Mouse (Mus musculus): ENCODE measurements around the gene Mst1. TPM values are rescaled to one million over a fixed set of nuclear protein-coding genes. Genes with fewer than 3 reads are reported as not detected.
A peak's percentile ranks its signal among the peaks of the same experiment; 100 is the strongest.

The Mst1 gene
- polyA plus RNA-seq (2014; fragmentation: Nextera tagmentation; extraction: Ambion mirVana), result 1.4 and 1.8 TPM in 2 replicates

DNA sequence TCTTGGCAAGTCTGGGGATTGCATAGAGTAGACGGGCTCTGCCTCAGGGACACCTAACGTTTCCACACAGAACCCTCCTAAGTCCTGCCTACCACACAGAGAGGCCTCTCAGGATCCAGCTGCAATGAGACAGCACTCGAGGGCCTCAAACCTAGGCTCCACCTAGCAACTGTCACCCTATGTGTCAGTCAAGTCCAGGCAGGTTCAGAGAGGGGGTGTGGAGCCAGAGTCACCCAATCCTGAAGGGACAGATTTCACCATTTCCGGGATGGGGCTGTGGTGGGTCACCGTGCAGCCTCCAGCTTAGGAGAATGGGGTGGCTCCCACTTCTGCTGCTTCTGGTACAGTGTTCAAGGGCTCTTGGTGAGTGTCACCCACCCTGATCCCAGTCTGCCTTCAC is at the start of gene Mst1:
TSS of gene Mst1 (plus strand) at position 269 of the 400 bp plus-strand sequence.
- Histone ChIP-seq H3K4me3 (ENCODE audit: low read depth, low read length) (peak within 1 kb of the TSS; percentile 71), H3K4me2 (peak within 1 kb of the TSS; percentile 90), H3K36me3 (ENCODE audit: control insufficient read depth, insufficient read depth, low read length) (peaks cover 4% of the 10 kb centered on the region), H3K9me3 (replicated peaks; ENCODE audit: control insufficient read depth, low read length) (no peaks in the 10 kb centered on the region), H3K4me1 (ENCODE audit: control insufficient read depth, insufficient read depth, low read length) (peaks cover 13% of the 10 kb centered on the region; the same call in 1 of the 2 replicates), H3K27ac (ENCODE audit: low read depth, low read length) (peak within 1 kb of the TSS; percentile 92), H3K9ac (ENCODE audit: low read depth, low read length) (peak within 1 kb of the TSS; percentile 88), H3K27me3 (ENCODE audit: control insufficient read depth, insufficient read depth, low read length) (peaks cover 38% of the 10 kb centered on the region)
- ATAC-seq (replicated peaks; ENCODE audit: insufficient number of reproducible peaks, low FRiP score, low TSS enrichment), result peak; percentile 73
- 63% methylated on average over 5 of the region's 5 CpGs for WGBS (ENCODE audit: insufficient replicate concordance)

GRCm38 (mm10) chr9:108032126-108032525 is 48.1 kb upstream of the Mst1 start:
- Histone ChIP-seq H3K4me1 (ENCODE audit: control insufficient read depth, insufficient read depth, low read length) (no peaks in the 10 kb centered on the region), H3K27me3 (ENCODE audit: control insufficient read depth, insufficient read depth, low read length) (no peaks in the 10 kb centered on the region), H3K4me2 (no peak overlapping the region), H3K27ac (ENCODE audit: low read depth, low read length) (no peak overlapping the region), H3K9ac (ENCODE audit: low read depth, low read length) (no peak overlapping the region), H3K9me3 (replicated peaks; ENCODE audit: control insufficient read depth, low read length) (no peaks in the 10 kb centered on the region), H3K4me3 (ENCODE audit: low read depth, low read length) (no peak overlapping the region), H3K36me3 (ENCODE audit: control insufficient read depth, insufficient read depth, low read length) (peaks cover 27% of the 10 kb centered on the region)
- WGBS (ENCODE audit: insufficient replicate concordance), result 84% methylated on average over 5 of the region's 5 CpGs
- ATAC-seq (replicated peaks; ENCODE audit: insufficient number of reproducible peaks, low FRiP score, low TSS enrichment), result no peak

DNA sequence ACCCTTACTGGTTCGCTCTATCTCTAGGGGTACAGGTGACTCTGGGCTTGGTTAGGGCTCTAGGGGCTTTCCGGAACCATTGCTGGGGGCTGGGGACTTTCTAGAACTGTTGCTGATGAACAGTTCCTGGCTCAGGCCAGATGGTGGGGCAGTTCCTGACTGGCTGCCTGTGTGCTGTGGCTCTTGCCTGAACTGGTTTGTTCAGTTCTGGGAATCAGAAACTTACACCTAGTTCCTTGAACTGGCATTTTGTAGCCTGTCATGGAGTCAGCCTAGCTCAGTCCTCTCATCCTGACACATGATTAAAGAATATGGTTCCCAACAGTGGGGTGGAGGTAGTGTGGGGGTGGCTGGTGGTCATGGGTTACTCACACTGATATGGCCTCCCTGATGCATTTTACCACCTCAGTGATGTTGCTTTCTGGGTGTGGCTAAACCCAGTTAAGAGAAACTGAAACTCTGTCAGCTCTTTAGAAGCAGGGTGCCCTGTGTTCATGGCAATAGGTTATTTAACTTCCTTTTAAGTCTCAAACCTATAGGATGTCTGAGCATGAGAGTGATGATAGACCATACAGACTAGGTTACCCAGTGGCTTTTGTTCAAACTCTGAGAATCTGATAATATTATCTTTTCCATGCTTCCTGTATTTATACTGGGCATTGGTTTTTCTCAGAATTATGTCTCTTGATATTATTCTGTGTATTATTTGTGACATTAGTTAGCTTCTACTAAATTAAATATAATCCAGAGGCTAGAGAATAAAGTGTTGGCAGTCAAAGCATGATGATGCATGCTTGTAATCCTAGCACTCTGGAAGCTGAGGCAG is 44.7 kb upstream of the Mst1 start:
- H3K27me3 ChIP-seq (ENCODE audit: control insufficient read depth, insufficient read depth, low read length), result no peaks in the 10 kb centered on the region
- H3K4me3 ChIP-seq (ENCODE audit: low read depth, low read length), result no peak overlapping the region
- peaks cover 20% of the 10 kb centered on the region for H3K36me3 ChIP-seq (ENCODE audit: control insufficient read depth, insufficient read depth, low read length)
- no peaks in the 10 kb centered on the region for H3K9me3 ChIP-seq (replicated peaks; ENCODE audit: control insufficient read depth, low read length)
- H3K4me1 ChIP-seq (ENCODE audit: control insufficient read depth, insufficient read depth, low read length), result no peaks in the 10 kb centered on the region
- no peak for ATAC-seq (replicated peaks; ENCODE audit: insufficient number of reproducible peaks, low FRiP score, low TSS enrichment)
- no peak overlapping the region for H3K4me2 ChIP-seq
- no peak overlapping the region for H3K27ac ChIP-seq (ENCODE audit: low read depth, low read length)
- no peak overlapping the region for H3K9ac ChIP-seq (ENCODE audit: low read depth, low read length)
- WGBS (ENCODE audit: insufficient replicate concordance), result 94% methylated on average over 2 of the region's 2 CpGs

DNA sequence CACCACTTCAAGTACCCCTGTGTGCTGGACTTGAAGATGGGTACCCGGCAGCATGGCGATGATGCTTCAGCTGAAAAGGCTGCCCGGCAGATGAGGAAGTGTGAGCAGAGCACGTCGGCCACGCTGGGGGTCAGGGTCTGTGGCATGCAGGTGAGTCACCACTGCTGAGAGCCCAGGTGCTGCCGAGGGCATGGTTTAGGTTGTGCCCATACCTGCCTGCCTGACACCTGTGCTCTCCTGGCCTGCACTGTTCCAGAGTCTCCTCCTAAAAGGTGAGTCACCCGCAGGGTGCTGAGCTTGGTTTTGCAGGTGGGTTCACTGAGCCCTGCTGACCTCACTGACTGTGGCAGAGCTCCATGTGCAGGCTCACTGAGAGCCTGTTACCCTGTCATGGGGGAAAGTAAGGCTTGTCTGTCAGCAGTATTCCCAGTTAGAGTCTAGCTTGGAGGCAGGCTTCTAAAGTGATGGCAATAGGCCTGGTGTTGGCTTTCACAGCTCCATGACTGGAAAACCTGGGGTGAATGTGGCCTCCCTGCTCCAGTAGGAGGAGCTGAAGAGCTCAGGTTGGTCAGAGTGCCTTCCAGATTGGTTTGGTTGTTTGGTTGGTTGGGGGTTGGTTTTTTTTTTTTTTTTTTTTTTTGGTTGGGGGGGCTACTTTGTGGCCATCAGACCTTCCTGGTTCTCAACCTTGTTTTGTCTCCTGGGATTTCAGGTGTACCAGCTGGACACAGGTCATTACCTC is 35.3 kb upstream of the Mst1 start:
- no peaks in the 10 kb centered on the region for H3K9me3 ChIP-seq (replicated peaks; ENCODE audit: control insufficient read depth, low read length)
- peaks cover 22% of the 10 kb centered on the region for H3K4me1 ChIP-seq (ENCODE audit: control insufficient read depth, insufficient read depth, low read length)
- no peak overlapping the region for H3K4me2 ChIP-seq
- 95% methylated on average over 8 of the region's 8 CpGs for WGBS (ENCODE audit: insufficient replicate concordance)
- no peak overlapping the region for H3K9ac ChIP-seq (ENCODE audit: low read depth, low read length)
- ATAC-seq (replicated peaks; ENCODE audit: insufficient number of reproducible peaks, low FRiP score, low TSS enrichment), result no peak
- peaks cover 37% of the 10 kb centered on the region for H3K36me3 ChIP-seq (ENCODE audit: control insufficient read depth, insufficient read depth, low read length)
- H3K27ac ChIP-seq (ENCODE audit: low read depth, low read length), result no peak overlapping the region
- H3K4me3 ChIP-seq (ENCODE audit: low read depth, low read length), result no peak overlapping the region
- H3K27me3 ChIP-seq (ENCODE audit: control insufficient read depth, insufficient read depth, low read length), result no peaks in the 10 kb centered on the region

GRCm38 (mm10) chr9:108046582-108046981 is 33.7 kb upstream of the Mst1 start:
- H3K27ac ChIP-seq (ENCODE audit: low read depth, low read length), result no peak overlapping the region
- WGBS (ENCODE audit: insufficient replicate concordance), result 89% methylated on average over 4 of the region's 4 CpGs
- no peak for ATAC-seq (replicated peaks; ENCODE audit: insufficient number of reproducible peaks, low FRiP score, low TSS enrichment)
- H3K9ac ChIP-seq (ENCODE audit: low read depth, low read length), result peak overlapping the region; percentile 23; the same call in 1 of the 2 replicates
- peaks cover 31% of the 10 kb centered on the region for H3K36me3 ChIP-seq (ENCODE audit: control insufficient read depth, insufficient read depth, low read length)
- no peak overlapping the region for H3K4me2 ChIP-seq
- H3K4me1 ChIP-seq (ENCODE audit: control insufficient read depth, insufficient read depth, low read length), result peaks cover 22% of the 10 kb centered on the region
- no peak overlapping the region for H3K4me3 ChIP-seq (ENCODE audit: low read depth, low read length)
- no peaks in the 10 kb centered on the region for H3K9me3 ChIP-seq (replicated peaks; ENCODE audit: control insufficient read depth, low read length)
- H3K27me3 ChIP-seq (ENCODE audit: control insufficient read depth, insufficient read depth, low read length), result no peaks in the 10 kb centered on the region

DNA sequence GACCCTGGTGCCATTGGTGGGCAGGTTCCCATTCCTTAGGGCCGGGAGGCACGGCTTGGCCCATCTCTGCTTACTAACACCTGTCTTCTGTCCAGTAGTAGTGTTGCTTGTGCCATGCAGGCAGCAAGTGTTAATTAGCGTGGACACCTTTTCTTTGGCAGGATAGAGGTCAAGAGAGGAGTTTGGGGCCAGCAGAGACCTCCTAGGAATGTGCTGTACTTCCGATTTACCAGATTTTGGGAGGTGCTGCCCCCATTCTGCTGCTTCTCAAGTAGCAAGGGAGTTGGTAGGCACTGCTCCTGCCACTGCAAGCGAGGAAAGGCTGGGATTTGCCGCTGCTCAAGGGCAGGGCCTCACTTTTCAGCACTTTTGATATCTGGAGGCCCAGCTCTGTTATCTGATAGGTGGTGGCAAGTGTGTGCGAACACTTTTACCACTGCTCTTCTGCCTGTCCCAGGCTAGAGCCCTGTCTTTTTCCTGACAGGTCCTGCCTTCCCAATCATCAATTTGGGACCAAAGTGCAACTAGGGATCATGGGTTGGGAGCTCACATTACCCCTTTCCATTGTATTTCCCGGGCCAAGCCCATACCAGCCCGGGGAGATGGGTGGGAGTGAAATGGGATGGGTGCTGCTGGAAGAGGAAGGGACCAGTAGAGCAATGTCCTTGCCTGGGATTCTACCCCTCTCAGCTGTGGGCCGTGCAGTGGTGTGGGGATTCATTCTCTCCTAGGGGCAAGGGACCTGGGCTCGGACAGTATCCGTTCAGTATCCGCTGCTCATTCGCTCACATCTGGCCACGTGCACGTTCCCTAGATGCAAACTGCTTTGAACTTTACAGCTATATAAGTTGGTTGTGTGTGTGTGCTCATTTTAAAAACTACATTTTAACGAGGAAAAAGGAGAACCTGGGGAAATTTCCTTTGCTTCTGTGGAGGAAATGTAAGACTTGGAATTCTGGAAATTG is 32.4 kb upstream of the Mst1 start:
- Histone ChIP-seq H3K9ac (ENCODE audit: low read depth, low read length) (peak overlapping the region; percentile 59; the same call in 1 of the 2 replicates), H3K4me1 (ENCODE audit: control insufficient read depth, insufficient read depth, low read length) (peaks cover 25% of the 10 kb centered on the region), H3K4me2 (peak overlapping the region; percentile 73), H3K9me3 (replicated peaks; ENCODE audit: control insufficient read depth, low read length) (no peaks in the 10 kb centered on the region), H3K36me3 (ENCODE audit: control insufficient read depth, insufficient read depth, low read length) (peaks cover 26% of the 10 kb centered on the region), H3K27ac (ENCODE audit: low read depth, low read length) (peak overlapping the region; percentile 60), H3K27me3 (ENCODE audit: control insufficient read depth, insufficient read depth, low read length) (no peaks in the 10 kb centered on the region), H3K4me3 (ENCODE audit: low read depth, low read length) (peak overlapping the region; percentile 76)
- 36% methylated on average over 17 of the region's 17 CpGs for WGBS (ENCODE audit: insufficient replicate concordance)
- ATAC-seq (replicated peaks; ENCODE audit: insufficient number of reproducible peaks, low FRiP score, low TSS enrichment), result no peak

- Histone ChIP-seq H3K9ac (ENCODE audit: low read depth, low read length) (peak overlapping the region; percentile 59; the same call in 1 of the 2 replicates), H3K27me3 (ENCODE audit: control insufficient read depth, insufficient read depth, low read length) (no peaks in the 10 kb centered on the region), H3K9me3 (replicated peaks; ENCODE audit: control insufficient read depth, low read length) (no peaks in the 10 kb centered on the region), H3K36me3 (ENCODE audit: control insufficient read depth, insufficient read depth, low read length) (peaks cover 26% of the 10 kb centered on the region), H3K4me1 (ENCODE audit: control insufficient read depth, insufficient read depth, low read length) (peaks cover 32% of the 10 kb centered on the region), H3K27ac (ENCODE audit: low read depth, low read length) (peak overlapping the region; percentile 60), H3K4me3 (ENCODE audit: low read depth, low read length) (peak overlapping the region; percentile 76), H3K4me2 (peak overlapping the region; percentile 73)
- ATAC-seq (replicated peaks; ENCODE audit: insufficient number of reproducible peaks, low FRiP score, low TSS enrichment), result peak; percentile 8
- whole genome bisulfite sequencing (ENCODE audit: insufficient replicate concordance), result under 1% methylated on average over 19 of the region's 19 CpGs
Measured at GRCm38 (mm10) chr9:108048566-108048955, 31.7 kb upstream of the Mst1 start.

- Histone ChIP-seq H3K27me3 (ENCODE audit: control insufficient read depth, insufficient read depth, low read length) (no peaks in the 10 kb centered on the region), H3K4me1 (ENCODE audit: control insufficient read depth, insufficient read depth, low read length) (peaks cover 34% of the 10 kb centered on the region), H3K9me3 (replicated peaks; ENCODE audit: control insufficient read depth, low read length) (no peaks in the 10 kb centered on the region), H3K27ac (ENCODE audit: low read depth, low read length) (peak within 1 kb of the TSS; percentile 60), H3K4me2 (peak within 1 kb of the TSS; percentile 73), H3K36me3 (ENCODE audit: control insufficient read depth, insufficient read depth, low read length) (peaks cover 28% of the 10 kb centered on the region), H3K4me3 (ENCODE audit: low read depth, low read length) (peak within 1 kb of the TSS; percentile 76), H3K9ac (ENCODE audit: low read depth, low read length) (peak within 1 kb of the TSS; percentile 79)
- WGBS (ENCODE audit: insufficient replicate concordance), result under 1% methylated on average over 39 of the region's 39 CpGs
- peak; percentile 90 for ATAC-seq (replicated peaks; ENCODE audit: insufficient number of reproducible peaks, low FRiP score, low TSS enrichment)
Measured at GRCm38 (mm10) chr9:108049016-108049455, 31.2 kb upstream of the Mst1 start, which contains the start of gene Gmppb. Gene Gmppb (plus strand): TSS chr9:108049242.
